Mouse (Mus musculus) bone marrow, adult 2 months (tissue): ENCODE measurements around the gene Gm45208. TPM values are rescaled to one million over a fixed set of nuclear protein-coding genes. Genes with fewer than 3 reads are reported as not detected.
"Not testable (repeated sequence)": the region's sequence is repeated elsewhere in the genome, so short reads cannot be mapped to it uniquely, and the experiment has no call there.

ENCODE experiments used
- H3K27ac ChIP-seq: fragments of 200-500 bp; 2 replicates; pipeline ENCODE4 v1.5.1; 2012; ENCODE audit warnings: low read depth, mild to moderate bottlenecking, control low read depth, inconsistent platforms, low read length; ENCODE audit not compliant: control insufficient read depth, poor library complexity, insufficient read depth
- H3K4me1 ChIP-seq: fragments of 200-500 bp; 2 replicates; pipeline ENCODE4 v1.6.1; 2011; ENCODE audit warnings: low read length; ENCODE audit not compliant: control insufficient read depth, insufficient read depth
- H3K4me3 ChIP-seq: fragments of 200-500 bp; replicated peaks from 2 replicates; pipeline ENCODE3; 2011; ENCODE audit warnings: mild to moderate bottlenecking, low read depth, low read length, control low read depth; ENCODE audit not compliant: control insufficient read depth
- CTCF ChIP-seq: fragments of 200-500 bp; IDR thresholded peaks from 2 replicates; pipeline ENCODE4 v1.5.1; 2011; ENCODE audit warnings: low read length, control low read depth; ENCODE audit not compliant: control insufficient read depth, insufficient read depth
- POLR2A ChIP-seq: fragments of 200-500 bp; IDR thresholded peaks from 2 replicates; pipeline ENCODE4 v1.6.1; 2011; ENCODE audit warnings: low read depth, mild to moderate bottlenecking, control low read depth, low read length, borderline replicate concordance; ENCODE audit not compliant: control insufficient read depth
- WGBS: fragments of 180-500 bp; shearing (Covaris S2); methylation state at CpG from one replicate; pipeline ENCODE4 v1.1.7; 2018; 5-methylcytosine and 5-hydroxymethylcytosine counted together
- polyA plus RNA-seq: library from polyadenylated mRNA; stranded (reverse); fragments of >200 nt; gene quantifications from 2 replicates; pipeline ENCODE4 v1.2.4, GENCODE M21; 2011; ENCODE audit warnings: low replicate concordance; ENCODE audit not compliant: missing spikeins, insufficient read depth, insufficient read length

Gene Gm45208
- polyA plus RNA-seq, 1 experiment: not detected

DNA sequence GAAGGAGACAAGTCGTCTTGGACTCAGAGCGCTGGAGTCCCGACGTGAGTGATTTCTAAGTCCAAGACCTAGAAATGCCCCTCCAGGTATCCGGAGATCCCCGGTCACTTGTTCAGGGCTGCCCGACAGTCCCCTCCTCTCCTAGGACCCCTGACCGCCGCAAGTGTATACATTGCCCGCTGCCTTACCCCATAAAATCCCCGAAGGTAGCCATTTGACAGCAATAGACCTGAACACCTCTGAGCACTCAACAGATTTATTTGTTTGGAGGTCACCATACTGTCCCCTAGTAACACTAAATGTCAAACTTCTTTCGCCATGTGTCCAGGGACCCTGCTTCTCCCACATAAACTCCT lies 42.0 kb upstream of the Gm45208 start:
- 22% methylated on average over 11 of the region's 12 CpGs for WGBS
- Histone ChIP-seq H3K4me3 (no peak overlapping the region), H3K4me1 (no peaks in the 10 kb centered on the region; the same call in 1 of the 2 replicates), H3K27ac (no peak overlapping the region)
- TF ChIP-seq CTCF (no peak), POLR2A (no peak)

DNA sequence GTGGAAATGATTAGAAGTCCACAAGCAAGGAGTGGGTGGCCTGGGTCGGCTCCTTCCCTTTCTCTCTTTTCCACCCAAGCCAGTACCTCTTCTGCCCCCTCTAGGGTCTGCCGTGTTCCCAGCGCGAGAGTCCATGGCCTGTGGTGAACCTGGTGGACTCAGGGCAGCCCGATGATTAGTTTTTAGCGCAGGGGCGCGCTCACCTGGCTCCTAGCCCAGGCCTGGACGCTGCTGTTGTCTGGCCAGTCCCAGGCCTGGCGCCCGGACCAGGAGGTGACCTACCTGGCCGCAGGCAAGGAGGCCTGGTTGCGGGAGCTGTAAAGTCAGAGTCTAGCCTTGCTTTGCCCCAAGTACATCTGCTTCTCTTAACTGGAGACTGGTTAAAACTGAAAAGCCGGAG lies 41.2 kb upstream of the Gm45208 start, which contains the start of gene Magix:
TSS of gene Magix (minus strand) at position 388 of the 400 bp plus-strand sequence.
- TF ChIP-seq CTCF: no peak
- TF ChIP-seq POLR2A: no peak
- H3K4me3 ChIP-seq: no peak within 1 kb of the TSS
- H3K27ac ChIP-seq: no peak within 1 kb of the TSS
- H3K4me1 ChIP-seq: no peaks in the 10 kb centered on the region; the same call in 1 of the 2 replicates
- 84% methylated on average over 14 of the region's 14 CpGs for WGBS

DNA sequence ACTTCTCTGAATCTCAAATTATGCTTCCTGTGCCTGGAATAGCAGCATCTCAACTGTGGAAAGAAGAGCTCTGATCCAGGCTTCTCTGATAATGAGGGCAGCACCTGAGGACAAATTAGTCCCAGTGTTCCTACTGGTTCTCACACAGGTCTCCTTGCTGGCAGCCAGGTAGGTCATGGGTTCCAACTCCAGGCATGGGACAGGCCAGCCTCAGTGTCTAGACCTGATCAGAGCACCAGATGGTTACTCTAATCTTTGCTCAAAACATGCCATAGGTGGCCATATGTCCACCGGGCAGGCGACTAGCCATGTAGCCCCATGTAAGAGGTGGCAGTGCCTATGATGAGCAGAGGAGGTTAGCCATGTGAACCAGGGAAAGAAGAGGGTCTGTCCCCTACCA lies 33.7 kb upstream of the Gm45208 start:
- WGBS: 84% methylated on average over 2 of the region's 2 CpGs
- TF ChIP-seq POLR2A (no peak), CTCF (no peak)

DNA sequence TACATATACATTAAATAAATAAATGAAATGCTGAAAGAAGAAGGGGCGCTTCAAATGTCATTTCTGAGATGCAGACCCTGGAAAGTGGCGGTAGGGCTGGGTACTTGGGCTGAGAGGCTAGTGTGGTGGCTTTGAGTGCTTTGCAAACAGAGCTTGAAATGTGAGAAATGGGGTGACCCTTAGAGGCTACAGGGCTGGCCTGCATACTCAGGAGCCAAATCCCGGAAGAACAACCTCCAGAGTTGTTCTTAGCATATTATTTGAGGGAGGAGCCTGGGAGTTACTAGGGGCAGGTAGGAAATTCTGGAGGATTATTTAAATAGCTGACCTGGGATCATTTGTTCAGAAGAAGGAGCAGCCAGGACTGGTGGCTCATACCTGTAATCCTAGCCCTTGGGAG lies 31.6 kb upstream of the Gm45208 start:
- Histone ChIP-seq H3K4me3 (no peak overlapping the region), H3K27ac (no peak overlapping the region), H3K4me1 (no peaks in the 10 kb centered on the region)
- no peak for TF ChIP-seq CTCF
- TF ChIP-seq POLR2A: no peak
- WGBS: 69% methylated on average over 3 of the region's 3 CpGs

More for the DNA sequence above, 33.7 kb upstream of the Gm45208 start:
- Histone ChIP-seq H3K4me1 (no peaks in the 10 kb centered on the region), H3K4me3 (no peak overlapping the region), H3K27ac (no peak overlapping the region)

DNA sequence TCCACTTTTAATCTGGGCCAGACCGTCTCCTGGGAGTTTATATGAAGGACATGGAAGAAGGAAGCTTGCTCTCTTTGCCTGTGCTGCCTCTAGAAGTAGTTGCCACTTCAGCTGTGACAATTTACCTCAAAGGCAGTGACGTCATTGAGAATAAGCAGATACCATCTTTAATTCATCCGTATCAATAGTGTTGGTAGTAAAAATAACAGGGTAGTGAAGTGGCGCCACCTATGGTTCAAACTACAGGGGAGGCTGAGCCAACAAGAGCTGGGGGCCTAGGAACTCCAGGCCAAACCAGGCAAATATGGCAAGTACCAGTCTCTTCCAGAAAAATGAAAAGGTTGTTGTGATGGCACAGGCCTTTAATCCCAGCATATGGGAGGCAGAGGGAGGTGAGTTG lies 29.2 kb upstream of the Gm45208 start:
- H3K4me1 ChIP-seq: no peaks in the 10 kb centered on the region
- 30% methylated on average over 4 of the region's 4 CpGs for WGBS
- no peak overlapping the region for H3K4me3 ChIP-seq
- peak; percentile 36; the same call in 1 of the 2 replicates for TF ChIP-seq CTCF
- no peak for TF ChIP-seq POLR2A
- no peak overlapping the region for H3K27ac ChIP-seq

DNA sequence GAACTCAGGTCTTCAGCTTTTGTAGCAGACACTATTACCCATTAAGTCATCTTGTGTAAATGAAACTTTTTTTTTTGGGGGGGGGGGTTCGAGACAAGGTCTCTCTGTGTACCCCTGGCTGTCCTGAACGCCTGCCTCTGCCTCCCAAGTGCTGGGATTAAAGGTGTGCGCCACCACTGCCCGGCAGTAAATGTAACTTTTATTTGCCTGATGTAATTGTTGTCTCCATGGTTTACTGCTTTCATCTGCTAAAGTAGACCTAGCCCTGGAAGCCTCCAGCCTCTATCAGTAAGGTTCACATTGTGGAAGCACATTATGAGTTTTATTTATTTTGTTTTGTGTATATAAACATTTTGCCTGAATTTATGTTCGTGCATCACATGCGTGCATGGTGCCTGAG lies 25.5 kb upstream of the Gm45208 start:
- WGBS: 39% methylated on average over 6 of the region's 6 CpGs
- no peak for TF ChIP-seq POLR2A
- TF ChIP-seq CTCF: no peak
- H3K4me3 ChIP-seq: no peak overlapping the region

DNA sequence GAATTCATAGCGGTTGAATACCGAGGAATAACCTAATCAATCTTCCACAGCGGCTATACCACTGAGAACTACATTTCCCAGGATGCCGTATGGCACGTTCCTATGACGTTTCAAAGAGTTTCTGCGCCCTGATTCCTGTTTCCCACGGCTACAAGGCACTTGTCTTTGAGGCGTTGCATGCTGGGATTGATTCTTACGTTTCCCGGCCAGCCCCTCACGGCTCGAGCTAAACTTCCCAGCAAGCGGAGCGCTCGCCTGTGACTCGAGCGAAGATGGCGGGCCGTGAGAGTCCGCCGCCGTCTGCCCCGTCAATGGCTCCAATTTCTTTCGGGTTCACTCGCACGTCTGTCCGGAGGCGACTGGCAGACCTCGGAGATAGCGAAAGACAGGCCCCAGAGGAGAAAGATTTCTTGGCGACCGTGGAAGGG lies 25.1 kb upstream of the Gm45208 start, which contains the start of gene Gpkow:
TSS of gene Gpkow (plus strand) at position 178 of the 428 bp plus-strand sequence.
- Histone ChIP-seq H3K4me1 (no peaks in the 10 kb centered on the region), H3K4me3 (peak within 1 kb of the TSS; percentile 86), H3K27ac (peak within 1 kb of the TSS; percentile 70)
- 7% methylated on average over 33 of the region's 33 CpGs for WGBS
- TF ChIP-seq CTCF: no peak
- TF ChIP-seq POLR2A: peak; percentile 67; the same call in 1 of the 2 replicates

More for the DNA sequence above, 25.5 kb upstream of the Gm45208 start:
- Histone ChIP-seq H3K27ac (no peak overlapping the region), H3K4me1 (no peaks in the 10 kb centered on the region)

DNA sequence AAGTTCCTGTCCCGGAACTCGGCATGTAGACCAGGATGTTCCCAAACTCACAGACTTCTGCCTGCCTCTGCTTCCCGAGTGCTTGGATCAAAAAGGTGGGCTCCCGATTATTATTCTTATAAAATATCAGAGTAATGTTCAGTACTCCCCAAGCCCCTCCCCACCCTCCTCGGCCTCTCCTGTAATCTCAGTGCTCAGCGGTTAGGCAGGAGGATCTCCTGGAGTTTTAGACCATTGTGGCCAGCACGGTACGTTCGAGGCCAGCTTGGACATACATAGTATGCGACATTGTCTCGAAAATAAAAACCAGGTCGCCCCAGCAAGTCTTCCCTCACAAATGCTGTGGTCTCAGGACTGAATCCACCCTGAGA lies 8.3 kb upstream of the Gm45208 start:
- WGBS: 8% methylated on average over 6 of the region's 12 CpGs
- not testable (repeated sequence) for H3K27ac ChIP-seq, H3K4me1 ChIP-seq
- H3K4me3 ChIP-seq: peak overlapping the region; percentile 51

DNA sequence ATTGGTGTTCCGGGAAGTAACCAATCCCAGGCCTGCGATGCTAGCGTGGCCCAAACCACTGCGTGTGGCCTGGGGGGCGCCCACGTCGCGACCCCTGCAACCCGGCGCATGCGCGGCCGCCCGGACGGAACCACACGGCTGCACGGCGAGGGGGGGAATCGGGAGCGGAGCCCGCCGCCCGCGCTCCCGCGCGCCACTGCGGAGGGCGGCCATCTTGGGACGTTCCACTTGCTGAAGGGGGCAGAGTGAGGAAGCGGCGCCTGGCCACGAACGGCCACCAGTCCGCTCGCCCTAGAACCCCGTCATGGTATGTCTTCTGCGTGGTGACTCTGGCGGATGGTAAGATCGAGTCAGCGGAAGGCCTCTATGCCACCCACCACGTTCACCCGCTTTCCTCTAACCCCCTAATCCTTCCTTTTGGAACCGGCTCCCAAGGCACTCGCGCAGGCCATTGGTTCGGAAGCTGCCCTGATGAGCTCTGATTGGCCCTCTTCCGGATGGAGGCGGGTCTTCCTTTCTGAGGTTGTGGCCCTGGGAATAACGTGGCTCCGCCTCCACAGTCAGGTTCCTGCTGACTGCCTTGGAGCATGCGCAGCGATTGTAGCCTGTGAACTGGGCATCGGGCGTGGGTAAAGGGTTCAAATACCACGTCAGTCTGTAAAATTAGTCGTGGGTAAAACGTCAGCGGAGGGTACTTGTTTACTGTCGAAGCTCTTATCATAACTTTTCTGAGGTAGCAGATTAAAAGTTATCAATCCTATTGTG lies 7.7 kb upstream of the Gm45208 start, which contains the start of gene Wdr45:
TSS of gene Wdr45 (plus strand) at position 199 of the 765 bp plus-strand sequence.
- 24% methylated on average over 51 of the region's 60 CpGs for WGBS

DNA sequence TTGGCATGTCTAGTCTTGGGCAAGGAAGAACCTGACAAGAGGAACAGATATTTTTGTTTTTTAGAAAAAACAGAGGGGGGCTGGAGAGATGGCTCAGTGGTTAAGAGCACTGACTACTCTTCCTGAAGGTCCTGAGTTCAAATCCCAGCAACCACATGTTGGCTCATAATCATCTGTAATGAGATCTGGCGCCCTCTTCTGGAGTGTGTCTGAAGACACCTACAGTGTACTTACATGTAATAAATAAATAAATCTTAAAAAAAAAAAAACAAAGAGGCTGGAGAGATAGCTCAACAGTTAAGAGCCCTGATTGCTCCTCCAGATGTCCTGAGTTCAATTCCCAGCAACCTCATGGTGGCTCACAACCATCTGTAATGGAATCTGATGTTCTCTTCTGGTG lies 6.0 kb upstream of the Gm45208 start:
- not testable (repeated sequence) for H3K4me1 ChIP-seq, H3K4me3 ChIP-seq, H3K27ac ChIP-seq
- 36% methylated on average over 1 of the region's 1 CpGs for WGBS

More for the DNA sequence above, 7.7 kb upstream of the Gm45208 start, which contains the start of gene Wdr45:
- peak within 1 kb of the TSS; percentile 51 for H3K4me3 ChIP-seq
- not testable (repeated sequence) for H3K4me1 ChIP-seq
- peak within 1 kb of the TSS; percentile 66 for H3K27ac ChIP-seq
